Mouse (Mus musculus): ENCODE data around the gene Iqsec1.

GRCm38 (mm10) chr6:90621584-90621890, 366.9 kb downstream of the Iqsec1 start:
- no peak for TF ChIP-seq TAL1 (conservative IDR thresholded peaks at IDR 0.05; ENCODE audit: low read depth, low read length)
- TF ChIP-seq POLR2AphosphoS5 (IDR thresholded peaks at IDR 0.05; ENCODE audit: insufficient replicate concordance, low read depth, low read length): no peak
